Mouse (Mus musculus) embryonic facial prominence, embryonic 13.5 days (tissue): ENCODE measurements around the gene Sh3bp1. TPM values are rescaled to one million over a fixed set of nuclear protein-coding genes. Genes with fewer than 3 reads are reported as not detected.

Experiments
- ATAC-seq: fragments of 200-750 bp; cut with Nextera tagmentation; 2 replicates; pipeline ENCODE4 v1.8.0; 2017; ENCODE audit warnings: low read depth; ENCODE audit not compliant: insufficient number of reproducible peaks, insufficient read depth, low FRiP score, low TSS enrichment
- H3K27ac ChIP-seq: fragments of 300-500 bp; sonication (generic); 2 replicates; pipeline ENCODE4 v1.5.1; 2015; ENCODE audit warnings: moderate library complexity, mild to moderate bottlenecking, inconsistent platforms
- H3K27me3 ChIP-seq: fragments of 300-500 bp; sonication (generic); 2 replicates; pipeline ENCODE4 v1.6.1; 2015; ENCODE audit warnings: mild to moderate bottlenecking, inconsistent platforms
- H3K36me3 ChIP-seq: fragments of 300-500 bp; sonication (generic); 2 replicates; pipeline ENCODE4 v1.6.1; 2015; ENCODE audit warnings: mild to moderate bottlenecking, inconsistent platforms
- H3K4me1 ChIP-seq: fragments of 300-500 bp; sonication (generic); 2 replicates; pipeline ENCODE4 v1.6.1; 2015; ENCODE audit warnings: inconsistent platforms
- H3K4me2 ChIP-seq: fragments of 300-500 bp; sonication (generic); 2 replicates; pipeline ENCODE4 v1.6.1; 2015; ENCODE audit warnings: moderate library complexity, mild to moderate bottlenecking, inconsistent platforms
- H3K4me3 ChIP-seq: fragments of 300-500 bp; sonication (generic); 2 replicates; pipeline ENCODE4 v1.5.1; 2015; ENCODE audit warnings: mild to moderate bottlenecking, inconsistent platforms
- H3K9ac ChIP-seq: fragments of 300-500 bp; sonication (generic); 2 replicates; pipeline ENCODE4 v1.6.1; 2015; ENCODE audit warnings: mild to moderate bottlenecking, inconsistent platforms
- H3K9me3 ChIP-seq: fragments of 300-500 bp; sonication (generic); 2 replicates; pipeline ENCODE4 v1.6.1; 2016; ENCODE audit warnings: inconsistent platforms
- WGBS: fragments of 180-500 bp; shearing (Covaris S2); methylation state at CpG from one replicate; pipeline ENCODE4 v1.1.7; 2015; ENCODE audit warnings: mixed read lengths; 5-methylcytosine and 5-hydroxymethylcytosine counted together
- polyA plus RNA-seq: library from polyadenylated mRNA; unstranded; fragments of >200 nt; fragmentation: Nextera tagmentation; extraction: Ambion mirVana; gene quantifications from 2 replicates; pipeline ENCODE4 v1.2.1, GENCODE M21; 2015

Sh3bp1 gene
- polyA plus RNA-seq, 1 experiment from 2014 or later, result 54.4 TPM

- 43% methylated on average over 12 of the region's 12 CpGs for WGBS
- no peaks in the 10 kb centered on the region for H3K9me3 ChIP-seq
- no peaks in the 10 kb centered on the region for H3K27me3 ChIP-seq
- H3K36me3 ChIP-seq, result peaks cover 25% of the 10 kb centered on the region
- H3K4me3 ChIP-seq, result peak overlapping the region; percentile 76
- H3K9ac ChIP-seq, result peak overlapping the region; percentile 85
- ATAC-seq, result no peak
- peaks cover 44% of the 10 kb centered on the region for H3K4me1 ChIP-seq
- H3K27ac ChIP-seq, result peak overlapping the region; percentile 66
- H3K4me2 ChIP-seq, result peak overlapping the region; percentile 92
Observed at GRCm38 (mm10) chr15:78916052-78916826, 16.7 kb downstream of the Sh3bp1 start.

- WGBS, result 92% methylated on average over 23 of the region's 23 CpGs
- Histone ChIP-seq H3K36me3 (peaks cover 20% of the 10 kb centered on the region), H3K4me2 (no peak overlapping the region), H3K9me3 (no peaks in the 10 kb centered on the region), H3K9ac (peak overlapping the region; percentile 27; the same call in 1 of the 2 replicates), H3K27ac (no peak overlapping the region), H3K4me3 (no peak overlapping the region), H3K4me1 (peaks cover 44% of the 10 kb centered on the region), H3K27me3 (no peaks in the 10 kb centered on the region)
- no peak for ATAC-seq
Observed at GRCm38 (mm10) chr15:78918126-78918525, 18.6 kb downstream of the Sh3bp1 start.

GRCm38 (mm10) chr15:78919914-78920313 lies 20.3 kb downstream of the Sh3bp1 start:
- Histone ChIP-seq H3K4me3 (no peak overlapping the region), H3K9me3 (no peaks in the 10 kb centered on the region), H3K9ac (no peak overlapping the region), H3K27me3 (no peaks in the 10 kb centered on the region), H3K4me2 (no peak overlapping the region), H3K36me3 (peaks cover 20% of the 10 kb centered on the region), H3K4me1 (peaks cover 48% of the 10 kb centered on the region), H3K27ac (no peak overlapping the region)
- WGBS, result 80% methylated on average over 12 of the region's 12 CpGs
- ATAC-seq, result no peak

- H3K36me3 ChIP-seq, result peaks cover 18% of the 10 kb centered on the region
Observed at GRCm38 (mm10) chr15:78922700-78923099, 23.1 kb downstream of the Sh3bp1 start.

GRCm38 (mm10) chr15:78923585-78923984 lies 24.0 kb downstream of the Sh3bp1 start:
- no peaks in the 10 kb centered on the region for H3K9me3 ChIP-seq
- H3K4me2 ChIP-seq, result peak overlapping the region; percentile 5; the same call in 1 of the 2 replicates
- peaks cover 11% of the 10 kb centered on the region for H3K36me3 ChIP-seq
- H3K27ac ChIP-seq, result peak overlapping the region; percentile 77
- H3K9ac ChIP-seq, result peak overlapping the region; percentile 49; the same call in 1 of the 2 replicates
- 34% methylated on average over 6 of the region's 6 CpGs for WGBS
- H3K4me3 ChIP-seq, result no peak overlapping the region
- peaks cover 47% of the 10 kb centered on the region for H3K4me1 ChIP-seq
- no peaks in the 10 kb centered on the region for H3K27me3 ChIP-seq
- ATAC-seq, result no peak

More at GRCm38 (mm10) chr15:78922700-78923099, 23.1 kb downstream of the Sh3bp1 start:
- Histone ChIP-seq H3K4me1 (peaks cover 45% of the 10 kb centered on the region), H3K9me3 (no peaks in the 10 kb centered on the region), H3K27ac (0 out of 2 replicates have a peak overlapping the region, but pooled peaks have one; percentile 77), H3K27me3 (no peaks in the 10 kb centered on the region), H3K4me3 (no peak overlapping the region), H3K9ac (no peak overlapping the region), H3K4me2 (no peak overlapping the region)
- 83% methylated on average over 7 of the region's 7 CpGs for WGBS
- ATAC-seq, result no peak

GRCm38 (mm10) chr15:78925129-78925528 lies 25.6 kb downstream of the Sh3bp1 start:
- Histone ChIP-seq H3K9ac (peak overlapping the region; percentile 71; the same call in 1 of the 2 replicates), H3K9me3 (no peaks in the 10 kb centered on the region), H3K4me1 (peaks cover 59% of the 10 kb centered on the region), H3K27ac (peak overlapping the region; percentile 99), H3K4me2 (peak overlapping the region; percentile 89), H3K27me3 (no peaks in the 10 kb centered on the region), H3K36me3 (peaks cover 10% of the 10 kb centered on the region), H3K4me3 (no peak overlapping the region)
- ATAC-seq, result no peak
- 37% methylated on average over 8 of the region's 8 CpGs for WGBS

GRCm38 (mm10) chr15:78926021-78926919 lies 26.7 kb downstream of the Sh3bp1 start, which contains the start of gene Lgals1:
TSS of gene Lgals1 (plus strand) at chr15:78926725.
- no peaks in the 10 kb centered on the region for H3K27me3 ChIP-seq
- 3% methylated on average over 20 of the region's 20 CpGs for WGBS
- peak; percentile 82 for ATAC-seq
- peak within 1 kb of the TSS; percentile 61 for H3K4me3 ChIP-seq
- no peaks in the 10 kb centered on the region for H3K9me3 ChIP-seq
- peaks cover 65% of the 10 kb centered on the region for H3K4me1 ChIP-seq
- peak within 1 kb of the TSS; percentile 82 for H3K9ac ChIP-seq
- H3K36me3 ChIP-seq, result peaks cover 19% of the 10 kb centered on the region
- H3K4me2 ChIP-seq, result peak within 1 kb of the TSS; percentile 89
- H3K27ac ChIP-seq, result peak within 1 kb of the TSS; percentile 99

GRCm38 (mm10) chr15:78927021-78927787 lies 27.6 kb downstream of the Sh3bp1 start:
- Histone ChIP-seq H3K4me2 (peak overlapping the region; percentile 89), H3K4me1 (peaks cover 68% of the 10 kb centered on the region), H3K27me3 (no peaks in the 10 kb centered on the region), H3K36me3 (peaks cover 19% of the 10 kb centered on the region), H3K4me3 (peak overlapping the region; percentile 61), H3K9me3 (no peaks in the 10 kb centered on the region), H3K9ac (peak overlapping the region; percentile 82), H3K27ac (peak overlapping the region; percentile 99)
- WGBS, result 10% methylated on average over 15 of the region's 15 CpGs
- no peak for ATAC-seq

- Histone ChIP-seq H3K36me3 (peaks cover 19% of the 10 kb centered on the region), H3K27ac (peak overlapping the region; percentile 99), H3K4me2 (peak overlapping the region; percentile 89), H3K4me1 (peaks cover 65% of the 10 kb centered on the region), H3K9me3 (no peaks in the 10 kb centered on the region), H3K4me3 (peak overlapping the region; percentile 61), H3K27me3 (no peaks in the 10 kb centered on the region), H3K9ac (peak overlapping the region; percentile 82)
- WGBS, result 0% methylated on average over 28 of the region's 35 CpGs
- ATAC-seq, result peak; percentile 59; the same call in 1 of the 2 replicates
Observed at GRCm38 (mm10) chr15:78927788-78928457, 28.4 kb downstream of the Sh3bp1 start.

GRCm38 (mm10) chr15:78928539-78928938 lies 29.0 kb downstream of the Sh3bp1 start:
- no peak for ATAC-seq
- Histone ChIP-seq H3K4me3 (peak overlapping the region; percentile 61), H3K9me3 (no peaks in the 10 kb centered on the region), H3K27ac (peak overlapping the region; percentile 99), H3K4me1 (peaks cover 59% of the 10 kb centered on the region), H3K36me3 (peaks cover 19% of the 10 kb centered on the region), H3K4me2 (peak overlapping the region; percentile 89), H3K9ac (peak overlapping the region; percentile 82), H3K27me3 (no peaks in the 10 kb centered on the region)
- 40% methylated on average over 8 of the region's 8 CpGs for WGBS
